Comparison of ENCODE assay signal across 30 mouse cellular contexts in the genomic region with DNA sequence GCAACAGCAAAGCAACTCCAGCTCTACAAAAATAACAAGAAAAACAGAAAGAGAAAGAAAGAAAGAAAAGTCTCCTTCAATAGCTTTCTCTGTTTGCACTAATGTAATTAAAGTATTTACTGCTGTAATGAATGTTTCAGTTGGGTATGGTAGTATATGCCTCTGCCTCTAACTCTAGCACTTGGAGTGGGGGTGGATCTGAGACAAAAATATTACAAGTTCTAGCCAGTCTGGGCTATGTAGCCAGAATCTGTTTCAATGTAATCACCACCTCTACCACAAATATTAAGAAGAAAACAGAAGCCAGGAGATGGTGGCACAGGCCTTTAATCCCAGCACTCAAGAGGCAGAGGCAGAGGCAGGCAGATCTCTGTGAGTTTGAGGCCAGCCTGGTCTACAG. TPM values are rescaled to one million over a fixed set of nuclear protein-coding genes. Genes with fewer than 3 reads are reported as not detected.
DNase-seq lines count a peak whose midpoint lies in the region; ATAC-seq and TF ChIP-seq lines count a peak whose summit lies in the region.
"Had no signal": no experiment of that assay in that cellular context is flagged by ENCODE, and none has a peak within 500 bp of the region (broad histone marks: within the 10 kb centered on the region; RNA-seq: fewer than 3 reads in every experiment).

No protein-coding gene starts in this region.

- no peak overlapping the region for H3K4me3 ChIP-seq in layer of hippocampus, adult 2 months
- no peak overlapping the region for H3K4me3 ChIP-seq in embryonic fibroblast, embryonic 13.5 days (ENCODE audit: insufficient read depth, low read length)
- H3K4me3 ChIP-seq: embryonic facial prominence, embryonic 15.5 days; erythroblast, embryonic 14.5 days; forebrain, embryonic 12.5 days; forebrain, embryonic 15.5 days; heart, embryonic 12.5 days; heart, embryonic 15.5 days; hindbrain, embryonic 10.5 days; hindbrain, embryonic 13.5 days; intestine, embryonic 15.5 days had no signal

- peaks cover 5% of the 10 kb centered on the region for H3K4me1 ChIP-seq in embryonic fibroblast, embryonic 13.5 days (ENCODE audit: control insufficient read depth, insufficient read depth, low read length)

- H3K27ac ChIP-seq in layer of hippocampus, adult 2 months: peak overlapping the region; percentile 6; the same call in 1 of the 2 replicates
- H3K27ac ChIP-seq in embryonic fibroblast, embryonic 13.5 days (ENCODE audit: insufficient read depth, low read length): peak overlapping the region; percentile 72
- H3K27ac ChIP-seq: embryonic facial prominence, embryonic 15.5 days; forebrain, embryonic 12.5 days; forebrain, embryonic 15.5 days; heart, embryonic 15.5 days; hindbrain, embryonic 10.5 days; hindbrain, embryonic 13.5 days; intestine, embryonic 15.5 days had no signal

- ATAC-seq in frontal cortex, adult (ENCODE audit: low TSS enrichment): peak; percentile 92
- ATAC-seq: forebrain, embryonic 15.5 days; hindbrain, embryonic 16.5 days; intestine, embryonic 15.5 days; Patski had no signal

- no peak for TF ChIP-seq CTCF in layer of hippocampus, adult 2 months (conservative IDR thresholded peaks at IDR 0.05)
- TF ChIP-seq CTCF in embryonic fibroblast, embryonic 13.5 days (IDR thresholded peaks at IDR 0.05; ENCODE audit: borderline replicate concordance, insufficient read depth, low read length): no peak

- no peak for DNase-seq in frontal cortex, postnatal 14 days (ENCODE audit: low spot score in 2 of 2)
- DNase-seq in layer of hippocampus, adult 2 months (ENCODE audit: low spot score in 2 of 2): no peak
- DNase-seq in layer of hippocampus, postnatal 10 days (ENCODE audit: low spot score in 2 of 2): no peak
- DNase-seq in cerebellum, adult 11 months: no peak
- DNase-seq in thymus, postnatal 25 days: no peak
- DNase-seq: adrenal gland, postnatal 10 days; B cell, adult 2 months; cerebellum, adult 11-12 months; cerebellum, adult 8-10 months; cerebellum, postnatal 10 days; cerebellum, postnatal 36 days; embryo, embryonic 11 days; gastrocnemius, postnatal 10 days; gastrocnemius, postnatal 36 days; heart, postnatal 10 days; heart, postnatal 36 days had no signal

- no peak for TF ChIP-seq POLR2A in embryonic fibroblast, embryonic 13.5 days (IDR thresholded peaks at IDR 0.05; ENCODE audit: low read depth, low read length)

RNA-seq across cellular contexts. Expression of a gene that starts 54.7 kb away (rescaled TPM):
- 10 to 100 TPM; 36.5 to 42.2 TPM for total RNA-seq in layer of hippocampus, adult 2 months (2021)
- 10 to 100 TPM; 41.9 to 46.1 TPM for total RNA-seq in layer of hippocampus, postnatal 10 days (2021)
- 116 and 146 TPM in 2 replicates for polyA plus RNA-seq in embryonic fibroblast, embryonic 13.5 days (2011; ENCODE audit: insufficient read length, low read depth, missing spikeins)
- polyA plus RNA-seq: erythroblast, embryonic 14.5 days; G1E had no signal
